Mouse (Mus musculus) lung, embryonic 14.5 days (tissue): ENCODE data around the gene Akp3. TPM values are rescaled to one million over a fixed set of nuclear protein-coding genes. Genes with fewer than 3 reads are reported as not detected.

Experiments used
- ATAC-seq: fragments of 200-750 bp; cut with Nextera tagmentation; 2 replicates; pipeline ENCODE4 v1.8.0; 2017; ENCODE audit warnings: mild to moderate bottlenecking, moderate TSS enrichment, moderate library complexity; ENCODE audit not compliant: insufficient read depth
- DNase-seq: peaks from one replicate; pipeline ENCODE4 v3.0.0-alpha.2; 2015
- H3K27ac ChIP-seq: fragments of 300-500 bp; sonication (generic); 2 replicates; pipeline ENCODE4 v1.5.1; 2014; ENCODE audit warnings: low read depth, mild to moderate bottlenecking, moderate library complexity
- H3K27me3 ChIP-seq: fragments of 300-500 bp; sonication (generic); 2 replicates; pipeline ENCODE4 v1.6.1; 2014; ENCODE audit warnings: low read length, control low read depth; ENCODE audit not compliant: insufficient read depth
- H3K36me3 ChIP-seq: fragments of 300-500 bp; sonication (generic); 2 replicates; pipeline ENCODE4 v1.6.1; 2014; ENCODE audit warnings: control low read depth; ENCODE audit not compliant: insufficient read depth
- H3K4me1 ChIP-seq: fragments of 300-500 bp; sonication (generic); 2 replicates; pipeline ENCODE4 v1.6.1; 2014; ENCODE audit warnings: antibody characterized with exemption, control low read depth; ENCODE audit not compliant: insufficient read depth
- H3K4me2 ChIP-seq: fragments of 300-500 bp; sonication (generic); 2 replicates; pipeline ENCODE4 v1.6.1; 2014; ENCODE audit warnings: mild to moderate bottlenecking
- H3K4me3 ChIP-seq: fragments of 300-500 bp; sonication (generic); 2 replicates; pipeline ENCODE4 v1.5.1; 2014; ENCODE audit warnings: low read depth, low read length
- H3K9ac ChIP-seq: fragments of 300-500 bp; sonication (generic); 2 replicates; pipeline ENCODE4 v1.6.1; 2014
- H3K9me3 ChIP-seq: fragments of 300-500 bp; sonication (generic); 2 replicates; pipeline ENCODE4 v1.6.1; 2016; ENCODE audit warnings: low read depth, low read length, control low read depth
- CTCF ChIP-seq: IDR thresholded peaks from 2 replicates; pipeline ENCODE4 v1.5.1; 2016; ENCODE audit warnings: antibody characterized with exemption, low read depth
- WGBS: fragments of 180-500 bp; shearing (Covaris S2); extraction: QIAGEN DNeasy Blood & Tissue Kit; methylation state at CpG from one replicate; pipeline ENCODE4 v1.1.7; 2014; 5-methylcytosine and 5-hydroxymethylcytosine counted together
- polyA plus RNA-seq: library from polyadenylated mRNA; unstranded; fragments of >200 nt; fragmentation: Nextera tagmentation; extraction: Ambion mirVana; gene quantifications from 2 replicates; pipeline ENCODE4 v1.2.1, GENCODE M21; 2014

Akp3 gene
- polyA plus RNA-seq, 1 experiment from 2014 or later, result not detected

- TF ChIP-seq CTCF, result no peak
Observed at GRCm38 (mm10) chr1:87102114-87102513, 22.7 kb upstream of the Akp3 start.

DNA sequence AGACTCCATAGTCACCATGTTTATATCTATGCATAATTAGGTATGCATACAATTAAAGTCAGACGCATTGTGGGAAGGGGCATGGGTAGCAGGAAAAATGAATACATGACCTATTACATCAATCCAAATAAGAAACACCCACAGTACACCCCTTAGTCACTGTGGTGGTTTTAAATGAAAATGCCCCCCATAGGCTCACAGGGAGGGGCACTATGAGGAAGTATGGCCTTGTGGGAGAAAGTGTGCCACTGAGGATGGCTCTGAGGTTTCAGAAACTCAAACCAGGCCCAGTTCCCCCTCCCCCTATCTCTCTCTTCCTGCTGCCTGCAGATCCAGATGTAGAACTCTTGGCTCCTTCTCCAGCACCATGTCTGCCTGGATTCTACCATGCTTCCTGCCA, 20.8 kb upstream of the Akp3 start:
- H3K9me3 ChIP-seq, result no peaks in the 10 kb centered on the region
- no peak for ATAC-seq
- no peak overlapping the region for H3K27ac ChIP-seq
- TF ChIP-seq CTCF, result no peak
- WGBS, result 80% methylated on average over 1 of the region's 1 CpGs
- H3K9ac ChIP-seq, result no peak overlapping the region
- H3K4me3 ChIP-seq, result no peak overlapping the region
- H3K36me3 ChIP-seq, result no peaks in the 10 kb centered on the region
- no peaks in the 10 kb centered on the region for H3K27me3 ChIP-seq
- H3K4me1 ChIP-seq, result no peaks in the 10 kb centered on the region
- DNase-seq, result no peak
- no peak overlapping the region for H3K4me2 ChIP-seq

More at GRCm38 (mm10) chr1:87102114-87102513, 22.7 kb upstream of the Akp3 start:
- H3K36me3 ChIP-seq, result no peaks in the 10 kb centered on the region
- 81% methylated on average over 3 of the region's 3 CpGs for WGBS
- H3K4me2 ChIP-seq, result no peak overlapping the region
- no peaks in the 10 kb centered on the region for H3K4me1 ChIP-seq
- H3K4me3 ChIP-seq, result no peak overlapping the region
- H3K9ac ChIP-seq, result no peak overlapping the region
- no peak overlapping the region for H3K27ac ChIP-seq
- ATAC-seq (no peak), DNase-seq (no peak)
- H3K9me3 ChIP-seq, result no peaks in the 10 kb centered on the region
- H3K27me3 ChIP-seq, result no peaks in the 10 kb centered on the region

DNA sequence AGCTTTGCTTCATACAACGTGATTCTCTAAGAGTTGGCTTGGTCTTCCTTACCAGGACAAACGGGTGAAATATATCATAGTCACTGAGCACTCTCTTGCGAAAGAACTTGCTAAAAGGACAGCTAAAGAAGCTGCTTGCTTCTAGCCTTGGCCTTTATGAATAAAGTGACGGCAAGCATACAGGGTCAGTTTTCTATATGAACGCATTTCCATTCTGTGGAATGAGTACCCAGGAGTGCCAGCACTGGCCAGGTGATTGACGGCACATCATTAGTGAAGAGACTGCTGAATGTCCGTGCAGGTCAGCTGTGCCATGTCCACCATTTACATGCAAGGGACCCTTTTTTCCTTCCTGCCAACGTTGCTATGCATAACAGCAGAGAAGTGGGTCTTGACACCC, 18.2 kb upstream of the Akp3 start:
- 64% methylated on average over 8 of the region's 8 CpGs for WGBS
- H3K4me2 ChIP-seq, result no peak overlapping the region
- no peak overlapping the region for H3K4me3 ChIP-seq
- no peaks in the 10 kb centered on the region for H3K9me3 ChIP-seq
- H3K4me1 ChIP-seq, result no peaks in the 10 kb centered on the region
- DNase-seq, result no peak
- H3K36me3 ChIP-seq, result no peaks in the 10 kb centered on the region
- TF ChIP-seq CTCF, result no peak
- H3K27me3 ChIP-seq, result no peaks in the 10 kb centered on the region
- H3K9ac ChIP-seq, result no peak overlapping the region
- no peak overlapping the region for H3K27ac ChIP-seq
- no peak for ATAC-seq

- Histone ChIP-seq H3K4me1 (no peaks in the 10 kb centered on the region), H3K4me3 (no peak overlapping the region), H3K36me3 (no peaks in the 10 kb centered on the region), H3K27me3 (no peaks in the 10 kb centered on the region), H3K4me2 (no peak overlapping the region), H3K27ac (no peak overlapping the region), H3K9ac (no peak overlapping the region), H3K9me3 (no peaks in the 10 kb centered on the region)
- 84% methylated on average over 4 of the region's 4 CpGs for WGBS
- TF ChIP-seq CTCF, result no peak
- ATAC-seq (no peak), DNase-seq (no peak)
Observed at GRCm38 (mm10) chr1:87108564-87108963, 16.2 kb upstream of the Akp3 start.

DNA sequence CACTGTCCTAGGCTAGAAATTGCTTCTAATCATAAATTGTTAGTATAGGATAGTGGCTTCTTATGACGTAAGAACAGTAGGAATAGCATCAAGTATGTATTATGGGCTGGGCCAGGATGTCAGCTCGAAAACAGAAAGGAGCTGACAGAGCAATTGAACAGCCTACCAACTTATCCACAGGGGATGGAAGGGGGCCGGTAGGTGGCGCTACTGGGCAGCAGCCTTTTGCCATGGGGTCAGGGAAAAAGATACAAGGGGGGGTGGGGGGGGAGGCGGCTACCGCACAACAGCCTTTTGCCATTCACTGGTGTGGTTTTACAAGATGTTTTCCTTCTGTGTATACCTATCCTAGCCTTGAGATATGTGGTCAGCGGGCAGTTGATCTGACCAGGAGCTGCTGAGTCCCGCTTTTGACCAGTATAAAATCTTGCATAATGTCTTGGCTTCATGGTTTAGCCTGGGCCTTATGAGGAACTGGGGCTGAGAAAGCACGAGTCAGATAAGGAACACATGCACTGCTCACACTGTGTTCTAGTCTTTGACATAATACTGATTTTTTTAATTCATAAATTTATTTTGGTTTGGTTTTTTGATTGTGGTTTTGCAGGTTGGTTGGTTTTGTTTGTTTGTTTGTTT, 12.9 kb upstream of the Akp3 start:
- peak; percentile 15 for DNase-seq
- TF ChIP-seq CTCF, result peak; percentile 34
- 29% methylated on average over 9 of the region's 9 CpGs for WGBS
- ATAC-seq, result no peak
- Histone ChIP-seq H3K9ac (no peak overlapping the region), H3K36me3 (no peaks in the 10 kb centered on the region), H3K27me3 (no peaks in the 10 kb centered on the region), H3K4me1 (no peaks in the 10 kb centered on the region), H3K27ac (no peak overlapping the region), H3K4me3 (no peak overlapping the region), H3K9me3 (no peaks in the 10 kb centered on the region), H3K4me2 (no peak overlapping the region)

- WGBS, result 73% methylated on average over 1 of the region's 1 CpGs
- no peak overlapping the region for H3K4me3 ChIP-seq
- ATAC-seq (no peak), DNase-seq (no peak)
- H3K4me1 ChIP-seq, result no peaks in the 10 kb centered on the region
- no peak overlapping the region for H3K27ac ChIP-seq
- H3K9ac ChIP-seq, result no peak overlapping the region
- no peaks in the 10 kb centered on the region for H3K9me3 ChIP-seq
- H3K36me3 ChIP-seq, result no peaks in the 10 kb centered on the region
- H3K27me3 ChIP-seq, result no peaks in the 10 kb centered on the region
- no peak overlapping the region for H3K4me2 ChIP-seq
- TF ChIP-seq CTCF, result no peak
Observed at GRCm38 (mm10) chr1:87114784-87115183, 10.0 kb upstream of the Akp3 start.

DNA sequence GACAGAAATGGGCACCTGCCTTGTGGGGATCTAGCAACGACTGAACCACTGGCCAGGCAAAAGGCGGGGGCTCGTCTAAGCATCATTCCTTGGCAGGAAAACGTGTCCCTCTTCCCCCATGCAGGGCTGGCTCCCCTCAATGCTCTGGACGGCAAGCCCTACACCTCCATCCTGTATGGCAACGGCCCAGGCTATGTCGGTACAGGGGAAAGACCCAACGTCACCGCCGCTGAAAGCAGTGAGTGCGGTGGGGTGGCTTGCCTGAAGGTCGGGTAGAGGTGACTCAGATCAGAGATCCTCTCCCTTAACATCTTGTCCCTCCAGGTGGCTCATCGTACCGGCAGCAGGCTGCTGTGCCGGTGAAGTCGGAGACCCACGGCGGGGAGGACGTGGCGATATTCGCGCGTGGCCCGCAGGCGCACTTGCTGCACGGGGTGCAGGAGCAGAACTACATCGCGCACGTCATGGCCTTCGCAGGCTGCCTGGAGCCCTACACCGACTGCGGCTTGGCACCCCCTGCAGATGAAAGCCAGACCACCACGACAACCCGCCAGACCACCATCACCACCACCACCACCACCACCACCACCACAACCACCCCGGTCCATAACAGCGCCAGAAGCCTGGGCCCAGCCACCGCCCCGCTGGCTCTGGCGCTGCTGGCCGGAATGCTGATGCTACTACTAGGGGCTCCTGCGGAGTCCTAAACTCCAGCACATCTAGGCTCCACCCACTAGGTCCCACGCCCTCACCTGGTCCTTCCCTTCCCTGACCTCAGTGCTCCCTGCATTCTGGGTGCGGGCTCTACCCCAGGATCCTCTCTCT, 2.6 kb downstream of the Akp3 start:
- WGBS, result 9% methylated on average over 43 of the region's 43 CpGs
- DNase-seq, result no peak
- no peak for TF ChIP-seq CTCF
- Histone ChIP-seq H3K27ac (no peak overlapping the region), H3K4me3 (no peak overlapping the region), H3K4me2 (no peak overlapping the region), H3K4me1 (no peaks in the 10 kb centered on the region), H3K9me3 (no peaks in the 10 kb centered on the region), H3K36me3 (no peaks in the 10 kb centered on the region), H3K27me3 (peaks cover 32% of the 10 kb centered on the region), H3K9ac (no peak overlapping the region)
- ATAC-seq, result no peak
